Mouse (Mus musculus): ENCODE measurements around the gene Grip1. TPM values are rescaled to one million over a fixed set of nuclear protein-coding genes. Genes with fewer than 3 reads are reported as not detected.

The Grip1 gene
- total RNA-seq, 2 experiments from 2014 or later: not detected

- ATAC-seq (replicated peaks; ENCODE audit: low FRiP score, low TSS enrichment, poor library complexity, severe bottlenecking): no peak
Observed at GRCm38 (mm10) chr10:119722471-119722870, 268.8 kb downstream of the Grip1 start.

DNA sequence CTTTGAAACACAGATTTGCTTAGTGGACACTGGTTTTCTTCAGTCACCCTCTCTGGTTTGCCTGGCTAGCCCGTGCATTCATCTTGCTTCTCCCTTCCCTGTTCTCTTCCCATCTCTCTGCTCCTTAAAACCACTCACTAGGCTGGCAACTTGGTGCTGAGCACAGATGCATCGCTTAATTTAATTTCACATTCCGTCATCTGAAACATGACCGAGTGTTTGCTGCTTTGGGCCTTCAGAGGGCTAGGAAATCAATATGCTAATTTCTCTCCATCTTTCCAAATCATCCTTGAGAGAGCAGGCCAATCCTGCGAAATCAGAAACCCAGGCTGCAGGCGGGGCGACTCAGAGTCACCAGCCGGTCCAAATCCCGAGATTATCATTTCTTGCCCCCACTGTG lies 270.0 kb downstream of the Grip1 start:
- ATAC-seq (replicated peaks; ENCODE audit: low FRiP score, low TSS enrichment, poor library complexity, severe bottlenecking): no peak

DNA sequence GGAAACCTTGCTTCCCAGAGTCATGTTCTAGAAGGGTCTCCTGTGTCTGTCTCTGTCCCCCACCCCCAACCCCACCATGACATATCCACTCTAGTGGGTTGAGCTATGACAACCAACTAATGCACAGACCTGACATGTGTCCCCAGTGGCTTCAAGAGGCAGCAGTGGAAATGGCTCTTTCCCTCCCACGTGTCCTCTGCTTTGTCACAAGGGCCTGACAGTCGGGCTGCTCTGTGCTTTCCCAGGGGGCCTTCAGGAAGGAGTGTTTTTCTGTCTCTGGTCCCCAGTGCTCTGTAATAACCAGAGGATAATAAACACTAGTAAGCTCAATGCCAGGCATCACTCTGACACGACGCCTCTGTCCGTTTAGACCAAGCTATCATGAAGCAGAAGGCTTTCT lies 271.7 kb downstream of the Grip1 start:
- ATAC-seq (replicated peaks; ENCODE audit: low FRiP score, low TSS enrichment, poor library complexity, severe bottlenecking): no peak

GRCm38 (mm10) chr10:119725966-119726365 lies 272.3 kb downstream of the Grip1 start:
- ATAC-seq (replicated peaks; ENCODE audit: low FRiP score, low TSS enrichment, poor library complexity, severe bottlenecking): no peak

DNA sequence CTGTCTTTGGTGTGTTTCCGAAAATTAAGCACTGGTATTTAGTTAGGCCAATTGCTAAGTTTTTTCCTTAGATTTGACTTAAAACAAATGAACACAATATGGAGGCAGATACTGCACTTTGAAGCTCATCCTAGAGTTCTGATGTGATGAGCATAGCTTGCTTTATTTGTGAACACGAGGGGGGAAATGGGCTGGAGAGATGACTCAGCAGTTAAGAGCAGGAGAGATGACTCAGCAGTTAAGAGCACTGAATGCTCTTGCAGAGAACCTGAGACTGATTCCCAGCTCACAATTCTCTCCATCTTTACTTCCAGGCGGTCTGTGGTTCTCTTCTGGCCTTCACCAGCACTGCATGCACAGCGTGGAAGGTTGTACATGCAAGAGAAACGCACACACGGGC lies 273.3 kb downstream of the Grip1 start:
- no peak for ATAC-seq (replicated peaks; ENCODE audit: low FRiP score, low TSS enrichment, poor library complexity, severe bottlenecking)

GRCm38 (mm10) chr10:119730206-119730605 lies 276.6 kb downstream of the Grip1 start:
- no peak for ATAC-seq (replicated peaks; ENCODE audit: low FRiP score, low TSS enrichment, poor library complexity, severe bottlenecking)

GRCm38 (mm10) chr10:119735011-119735992 lies 281.7 kb downstream of the Grip1 start:
- ATAC-seq (replicated peaks; ENCODE audit: low FRiP score, low TSS enrichment, poor library complexity, severe bottlenecking): no peak

GRCm38 (mm10) chr10:119739466-119739865 lies 285.8 kb downstream of the Grip1 start:
- ATAC-seq (replicated peaks; ENCODE audit: low FRiP score, low TSS enrichment, poor library complexity, severe bottlenecking): no peak

DNA sequence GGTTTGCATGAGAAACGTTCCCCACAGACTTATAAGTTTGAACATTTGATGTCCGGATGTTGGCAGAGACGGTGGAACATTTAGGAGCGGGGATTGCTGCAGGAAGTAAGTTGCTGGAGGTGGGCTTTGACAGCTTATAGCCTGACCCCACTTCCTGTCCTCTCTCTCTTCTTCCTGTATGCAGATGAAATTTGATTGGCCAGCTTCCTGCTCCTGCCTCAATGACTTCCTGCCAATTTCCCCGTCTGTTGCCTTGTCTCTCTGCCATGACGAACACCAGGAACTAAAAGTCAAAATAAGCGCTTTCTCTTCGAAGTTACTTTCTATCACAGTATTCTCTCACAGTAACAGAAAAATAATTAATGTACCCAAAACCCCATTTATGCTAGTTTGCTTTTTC lies 289.1 kb downstream of the Grip1 start:
- no peak for ATAC-seq (replicated peaks; ENCODE audit: low FRiP score, low TSS enrichment, poor library complexity, severe bottlenecking)

DNA sequence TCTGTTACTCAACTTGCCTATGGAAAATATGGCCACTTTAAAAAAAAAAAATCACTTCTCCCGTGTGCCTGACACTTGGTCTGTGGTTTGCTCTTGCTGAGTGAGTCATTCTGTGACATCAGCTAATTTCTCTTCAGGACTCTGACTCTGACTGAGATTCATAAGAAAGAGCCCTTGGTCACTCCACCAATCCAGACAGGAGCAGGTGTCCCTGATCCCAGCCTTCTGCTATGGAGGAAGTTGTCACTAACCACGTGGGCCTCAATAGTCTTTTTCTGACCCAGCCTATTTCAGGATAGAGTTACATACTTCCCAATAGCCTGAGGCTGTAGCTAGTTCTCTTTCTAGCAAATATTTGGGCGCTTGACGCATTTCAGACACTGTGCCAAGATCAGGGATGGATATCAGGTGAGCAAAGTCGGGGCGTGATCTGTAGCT lies 298.8 kb downstream of the Grip1 start:
- no peak for ATAC-seq (replicated peaks; ENCODE audit: low FRiP score, low TSS enrichment, poor library complexity, severe bottlenecking)

- ATAC-seq (replicated peaks; ENCODE audit: low FRiP score, low TSS enrichment, poor library complexity, severe bottlenecking): no peak
Observed at GRCm38 (mm10) chr10:119756271-119756670, 302.6 kb downstream of the Grip1 start.

- ATAC-seq (replicated peaks; ENCODE audit: low FRiP score, low TSS enrichment, poor library complexity, severe bottlenecking): no peak
Observed at GRCm38 (mm10) chr10:119757219-119757618, 303.6 kb downstream of the Grip1 start.

GRCm38 (mm10) chr10:119761451-119762367 lies 308.1 kb downstream of the Grip1 start:
- ATAC-seq (replicated peaks; ENCODE audit: low FRiP score, low TSS enrichment, poor library complexity, severe bottlenecking): no peak

- ATAC-seq (replicated peaks; ENCODE audit: low FRiP score, low TSS enrichment, poor library complexity, severe bottlenecking): no peak
Observed at GRCm38 (mm10) chr10:119778871-119779270, 325.2 kb downstream of the Grip1 start.

DNA sequence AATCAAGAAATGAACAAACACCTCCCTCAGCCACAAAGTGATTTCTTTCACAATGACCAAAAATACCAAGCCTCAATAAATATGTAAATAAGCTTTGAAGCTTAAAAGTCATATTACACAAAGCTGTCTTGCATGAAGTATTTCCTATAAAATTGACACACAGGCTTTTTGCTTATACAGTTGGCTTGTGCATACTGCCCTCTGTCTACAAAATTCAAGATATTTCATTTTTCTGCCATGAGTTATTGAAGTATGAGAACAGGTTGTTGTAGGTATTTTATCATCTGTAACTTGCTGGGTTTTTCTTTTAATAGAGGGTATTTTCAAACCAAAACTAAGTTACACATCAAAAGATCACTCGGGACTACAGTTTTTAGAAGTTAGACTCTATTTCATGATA lies 326.0 kb downstream of the Grip1 start:
- ATAC-seq (replicated peaks; ENCODE audit: low FRiP score, low TSS enrichment, poor library complexity, severe bottlenecking): no peak

GRCm38 (mm10) chr10:119790507-119790906 lies 336.9 kb downstream of the Grip1 start:
- no peak for ATAC-seq (replicated peaks; ENCODE audit: low FRiP score, low TSS enrichment, poor library complexity, severe bottlenecking)

DNA sequence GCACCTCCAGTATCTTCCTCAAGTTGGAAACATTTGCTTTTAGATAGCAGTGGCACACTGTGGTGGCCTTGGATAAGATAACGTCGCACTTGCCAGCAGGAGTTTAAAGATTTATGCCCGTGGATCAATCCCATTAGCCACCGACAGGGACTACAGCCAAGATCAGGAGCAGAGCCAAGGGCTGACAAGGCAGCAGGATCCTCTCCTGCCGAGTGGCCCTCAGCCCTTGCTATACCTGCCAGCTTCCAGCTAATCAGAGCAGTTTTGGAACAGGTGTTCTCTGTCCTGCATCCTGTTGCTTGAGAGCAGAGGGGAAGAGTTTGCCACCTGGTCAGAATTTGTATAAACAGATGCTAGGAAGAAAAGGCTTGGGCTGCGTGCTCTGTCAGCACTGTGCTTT lies 348.8 kb downstream of the Grip1 start:
- ATAC-seq (replicated peaks; ENCODE audit: low FRiP score, low TSS enrichment, poor library complexity, severe bottlenecking): no peak

DNA sequence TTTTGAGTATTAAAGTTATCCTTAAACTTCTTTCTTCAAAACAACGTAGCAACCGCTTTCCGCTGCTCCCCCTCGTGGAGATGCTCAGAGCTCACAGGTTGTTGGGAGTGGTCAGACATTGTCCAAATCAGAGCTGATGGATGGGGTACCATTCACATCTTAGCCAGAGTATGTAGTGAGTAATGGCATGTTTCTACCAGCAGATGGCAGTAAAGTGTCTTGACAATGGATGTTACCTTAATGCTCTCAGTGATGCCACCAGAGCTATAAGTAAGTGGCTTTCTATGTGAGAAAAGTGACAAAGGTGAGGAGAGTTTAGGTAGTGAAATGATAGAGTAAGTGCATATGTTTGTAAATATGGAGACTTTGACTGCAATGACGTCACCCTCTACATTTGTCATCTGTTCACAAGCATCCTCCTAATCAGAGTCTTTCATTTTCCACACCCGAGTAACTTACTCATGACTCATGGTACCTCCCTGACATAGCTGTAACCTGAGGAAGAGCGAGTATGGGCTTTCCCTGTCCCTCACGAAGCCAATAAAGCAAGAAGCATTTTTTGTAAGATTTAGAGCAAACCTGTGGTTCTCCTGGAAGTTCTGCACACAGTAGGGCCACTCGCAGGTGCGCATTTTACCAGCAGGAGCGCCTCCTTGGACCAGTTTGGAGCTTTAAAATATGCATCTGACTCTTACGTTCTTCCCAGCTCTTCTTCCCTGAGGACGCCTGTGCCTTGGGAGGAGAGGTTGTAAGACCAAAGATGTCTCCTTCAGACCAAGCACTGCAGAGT lies 350.2 kb downstream of the Grip1 start:
- ATAC-seq (replicated peaks; ENCODE audit: low FRiP score, low TSS enrichment, poor library complexity, severe bottlenecking): peak; percentile 89

DNA sequence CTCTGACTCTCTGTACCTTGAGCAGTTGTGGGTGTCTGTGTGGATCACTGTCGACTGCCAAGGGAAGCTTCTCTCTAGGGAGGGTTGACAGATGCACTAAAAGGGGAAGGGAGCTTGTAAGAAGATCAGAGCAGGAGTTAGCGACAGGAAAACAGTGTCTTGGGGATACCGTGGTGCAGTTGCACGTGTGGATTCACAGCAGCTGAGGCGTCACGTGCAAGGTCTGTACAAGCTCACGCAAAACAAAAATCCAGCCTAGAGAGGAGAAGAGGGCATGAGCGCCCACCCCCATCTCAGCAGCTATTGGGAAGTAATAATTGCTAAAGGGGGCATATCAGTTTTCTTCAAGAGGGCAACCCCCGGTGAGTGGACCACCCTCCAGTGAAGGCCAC lies 350.8 kb downstream of the Grip1 start:
- no peak for ATAC-seq (replicated peaks; ENCODE audit: low FRiP score, low TSS enrichment, poor library complexity, severe bottlenecking)
